Mouse (Mus musculus): ENCODE data around the gene Prkce.

Gene Prkce

GRCm38 (mm10) chr17:86330076-86330955 is 162.7 kb downstream of the Prkce start:
- no peak for DNase-seq (ENCODE audit: low read depth, low spot score)

GRCm38 (mm10) chr17:86331835-86332234 is 164.2 kb downstream of the Prkce start:
- no peak for DNase-seq (ENCODE audit: low read depth, low spot score)

- DNase-seq (ENCODE audit: low read depth, low spot score) = no peak
Measured at GRCm38 (mm10) chr17:86334990-86335389, 167.4 kb downstream of the Prkce start.

GRCm38 (mm10) chr17:86336652-86337073 is 169.1 kb downstream of the Prkce start:
- no peak for DNase-seq (ENCODE audit: low read depth, low spot score)

- no peak for DNase-seq (ENCODE audit: low read depth, low spot score)
Measured at GRCm38 (mm10) chr17:86337076-86337475, 169.5 kb downstream of the Prkce start.

GRCm38 (mm10) chr17:86338328-86338727 is 170.7 kb downstream of the Prkce start:
- DNase-seq (ENCODE audit: low read depth, low spot score) = no peak

- DNase-seq (ENCODE audit: low read depth, low spot score) = no peak
Measured at GRCm38 (mm10) chr17:86344032-86344431, 176.4 kb downstream of the Prkce start.

- DNase-seq (ENCODE audit: low read depth, low spot score) = no peak
Measured at GRCm38 (mm10) chr17:86345234-86346005, 177.8 kb downstream of the Prkce start.

GRCm38 (mm10) chr17:86350236-86350635 is 182.7 kb downstream of the Prkce start:
- no peak for DNase-seq (ENCODE audit: low read depth, low spot score)

- no peak for DNase-seq (ENCODE audit: low read depth, low spot score)
Measured at GRCm38 (mm10) chr17:86350791-86351261, 183.2 kb downstream of the Prkce start.

- DNase-seq (ENCODE audit: low read depth, low spot score) = no peak
Measured at GRCm38 (mm10) chr17:86351282-86351681, 183.7 kb downstream of the Prkce start.

- DNase-seq (ENCODE audit: low read depth, low spot score) = no peak
Measured at GRCm38 (mm10) chr17:86352247-86353037, 184.9 kb downstream of the Prkce start.

- no peak for DNase-seq (ENCODE audit: low read depth, low spot score)
Measured at GRCm38 (mm10) chr17:86353679-86354078, 186.1 kb downstream of the Prkce start.

- no peak for DNase-seq (ENCODE audit: low read depth, low spot score)
Measured at GRCm38 (mm10) chr17:86354101-86354500, 186.5 kb downstream of the Prkce start.

- DNase-seq (ENCODE audit: low read depth, low spot score) = no peak
Measured at GRCm38 (mm10) chr17:86354896-86355295, 187.3 kb downstream of the Prkce start.

- DNase-seq (ENCODE audit: low read depth, low spot score) = no peak
Measured at GRCm38 (mm10) chr17:86355318-86355717, 187.7 kb downstream of the Prkce start.

GRCm38 (mm10) chr17:86355772-86356451 is 188.3 kb downstream of the Prkce start:
- no peak for DNase-seq (ENCODE audit: low read depth, low spot score)

GRCm38 (mm10) chr17:86358388-86358787 is 190.8 kb downstream of the Prkce start:
- no peak for DNase-seq (ENCODE audit: low read depth, low spot score)

GRCm38 (mm10) chr17:86358847-86359246 is 191.3 kb downstream of the Prkce start:
- DNase-seq (ENCODE audit: low read depth, low spot score) = no peak

GRCm38 (mm10) chr17:86360849-86361248 is 193.3 kb downstream of the Prkce start:
- DNase-seq (ENCODE audit: low read depth, low spot score) = no peak

- DNase-seq (ENCODE audit: low read depth, low spot score) = no peak
Measured at GRCm38 (mm10) chr17:86363356-86363755, 195.8 kb downstream of the Prkce start.
